ENCODE assay signal across 23 mouse cellular contexts in the genomic region with DNA sequence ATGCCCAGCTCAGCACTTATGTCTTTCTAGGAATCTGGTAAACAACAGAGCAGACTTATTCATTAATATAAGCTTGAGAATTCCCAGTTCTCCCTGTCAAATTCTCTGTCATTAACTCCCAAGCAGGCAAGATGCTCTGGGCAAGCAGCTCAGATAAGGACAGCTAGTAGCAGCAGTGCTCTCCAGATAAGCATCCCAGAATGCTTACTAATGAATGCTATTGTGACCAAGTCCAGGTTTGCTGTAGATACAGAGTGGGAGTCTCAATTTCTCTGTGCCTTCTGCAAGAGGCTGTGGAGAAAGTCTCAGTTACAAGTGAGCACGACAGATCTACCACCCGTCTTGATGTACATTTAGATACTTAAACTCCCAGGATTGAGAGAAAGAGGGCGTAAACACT.
DNase-seq lines count a peak whose midpoint lies in the region; ATAC-seq and TF ChIP-seq lines count a peak whose summit lies in the region.
"Had no signal": no experiment of that assay in that cellular context is flagged by ENCODE, and none has a peak within 500 bp of the region (broad histone marks: within the 10 kb centered on the region; RNA-seq: fewer than 3 reads in every experiment).

No protein-coding gene starts in this region.

- H3K9me3 ChIP-seq in MEL (replicated peaks; ENCODE audit: insufficient read depth, low read length): no peaks in the 10 kb centered on the region
- no peaks in the 10 kb centered on the region for H3K9me3 ChIP-seq in liver, embryonic 11.5 days (ENCODE audit: control insufficient read depth, low read length)
- no peaks in the 10 kb centered on the region for H3K9me3 ChIP-seq in liver, postnatal 0 days (ENCODE audit: low read length)
- H3K9me3 ChIP-seq: embryonic facial prominence, embryonic 12.5 days; forebrain, embryonic 13.5 days; heart, embryonic 13.5 days; midbrain, embryonic 12.5 days had no signal

- 59% methylated on average over 3 of the region's 3 CpGs for WGBS in liver, embryonic 11.5 days
- WGBS in liver, postnatal 0 days (ENCODE audit: insufficient replicate concordance): 65% methylated on average over 3 of the region's 3 CpGs

- peaks cover 0 to 3% of the 10 kb centered on the region in 2 experiments; a peak in 1 of 4 replicates for H3K4me1 ChIP-seq in MEL (ENCODE audit: control insufficient read depth in 1 of 2, insufficient read depth in 2 of 2, low read length in 2 of 2)
- no peaks in the 10 kb centered on the region for H3K4me1 ChIP-seq in liver, embryonic 11.5 days (replicated peaks; ENCODE audit: control insufficient read depth, insufficient read depth, low read length)
- H3K4me1 ChIP-seq in liver, postnatal 0 days (ENCODE audit: insufficient read depth): no peaks in the 10 kb centered on the region
- H3K4me1 ChIP-seq: embryonic facial prominence, embryonic 12.5 days; forebrain, embryonic 13.5 days; midbrain, embryonic 12.5 days had no signal

- TF ChIP-seq POLR2A in MEL (IDR thresholded peaks at IDR 0.05; ENCODE audit: control insufficient read depth in 1 of 2, insufficient read depth in 1 of 2, low read depth in 1 of 2, low read length in 2 of 2, poor library complexity in 1 of 2): no peak

- no peaks in the 10 kb centered on the region for H3K27me3 ChIP-seq in MEL (ENCODE audit: control insufficient read depth in 1 of 2, insufficient read depth in 2 of 2, low read length in 2 of 2)
- H3K27me3 ChIP-seq in liver, embryonic 11.5 days (replicated peaks; ENCODE audit: control insufficient read depth, insufficient read depth, low read length): peaks cover 5% of the 10 kb centered on the region
- H3K27me3 ChIP-seq in liver, postnatal 0 days (ENCODE audit: insufficient read depth, low read length): 0 out of 2 replicates have a peak, but pooled peaks cover 2% of the 10 kb centered on the region

- H3K36me3 ChIP-seq in MEL (ENCODE audit: control insufficient read depth in 1 of 2, insufficient read depth in 2 of 2, low read length in 2 of 2): peaks cover 0 to 14% of the 10 kb centered on the region in 2 experiments; a peak in 2 of 4 replicates
- no peaks in the 10 kb centered on the region for H3K36me3 ChIP-seq in liver, embryonic 11.5 days (ENCODE audit: control insufficient read depth, insufficient read depth, low read length)
- no peaks in the 10 kb centered on the region for H3K36me3 ChIP-seq in liver, postnatal 0 days (replicated peaks; ENCODE audit: insufficient read depth, low read length)
- H3K36me3 ChIP-seq: embryonic facial prominence, embryonic 12.5 days; heart, embryonic 13.5 days; midbrain, embryonic 12.5 days had no signal

- peak; percentile 52 for DNase-seq in MEL (ENCODE audit: low read depth, low spot score)
- DNase-seq in c-Kit-negative CD71-positive TER-119-positive erythroid progenitor cells, embryonic 14.5 days (ENCODE audit: low read depth, low spot score): peak; percentile 52
- DNase-seq in liver, embryonic 11.5 days (ENCODE audit: low spot score): no peak
- DNase-seq in liver, postnatal 0 days: no peak
- DNase-seq in ovary, adult 18-20 months (ENCODE audit: low spot score): no peak
- DNase-seq in ovary, postnatal 36 days (ENCODE audit: low spot score): no peak
- DNase-seq in cerebellum, adult 11 months: no peak
- DNase-seq: adrenal gland, postnatal 14 days; cerebellum, postnatal 10 days; gastrocnemius, postnatal 10 days; heart, adult 11 months; heart, postnatal 14 days; kidney, adult 11 months; lung, adult 18-20 months; lung, postnatal 10 days; right cerebral cortex, postnatal 25 days; thymus, adult 18-20 months; thymus, postnatal 36 days had no signal

- H3K27ac ChIP-seq in MEL (ENCODE audit: control insufficient read depth, low read depth, low read length): no peak overlapping the region
- H3K27ac ChIP-seq in liver, embryonic 11.5 days (ENCODE audit: low read depth, low read length): no peak overlapping the region
- no peak overlapping the region for H3K27ac ChIP-seq in liver, postnatal 0 days (ENCODE audit: low read depth)
- H3K27ac ChIP-seq: embryonic facial prominence, embryonic 12.5 days; forebrain, embryonic 13.5 days; heart, embryonic 13.5 days; midbrain, embryonic 12.5 days had no signal

- H3K79me2 ChIP-seq in MEL (ENCODE audit: control insufficient read depth, insufficient read depth, low read length, poor library complexity): no peaks in the 10 kb centered on the region

- ATAC-seq in liver, embryonic 11.5 days (replicated peaks; ENCODE audit: low FRiP score): peak; percentile 94
- ATAC-seq in liver, postnatal 0 days: peak; percentile 97
- ATAC-seq: forebrain, embryonic 13.5 days had no signal

- no peak for TF ChIP-seq RAD21 in MEL (IDR thresholded peaks at IDR 0.05; ENCODE audit: low read depth, low read length)

- no peak overlapping the region for H3K4me3 ChIP-seq in MEL (ENCODE audit: control insufficient read depth in 1 of 2, insufficient read depth in 1 of 2, low read depth in 2 of 2, low read length in 2 of 2)
- no peak overlapping the region for H3K4me3 ChIP-seq in liver, embryonic 11.5 days (ENCODE audit: low read depth, low read length)
- H3K4me3 ChIP-seq in liver, postnatal 0 days (ENCODE audit: low read depth, low read length): no peak overlapping the region
- H3K4me3 ChIP-seq: embryonic facial prominence, embryonic 12.5 days; erythroblast, embryonic 14.5 days; forebrain, embryonic 13.5 days; heart, embryonic 13.5 days; midbrain, embryonic 12.5 days had no signal

- peak; percentile 80 to 82 for TF ChIP-seq EP300 in MEL (IDR thresholded peaks at IDR 0.05; ENCODE audit: low read depth in 1 of 2, low read length in 2 of 2)
- peak; percentile 94 for TF ChIP-seq EP300 in liver, postnatal 0 days (IDR thresholded peaks at IDR 0.05; ENCODE audit: low read depth)

- TF ChIP-seq CTCF in MEL (IDR thresholded peaks at IDR 0.05 in 2 of 3, conservative IDR thresholded peaks at IDR 0.05 in 1 of 3; ENCODE audit: control insufficient read depth in 1 of 3, insufficient read depth in 1 of 3, low read depth in 2 of 3, low read length in 3 of 3, poor library complexity in 1 of 3, severe bottlenecking in 1 of 3): no peak
- no peak for TF ChIP-seq CTCF in liver, postnatal 0 days (IDR thresholded peaks at IDR 0.05; ENCODE audit: low read depth)

- no peak overlapping the region for H3K4me2 ChIP-seq in liver, embryonic 11.5 days
- peak overlapping the region; percentile 26; the same call in 1 of the 2 replicates for H3K4me2 ChIP-seq in liver, postnatal 0 days (ENCODE audit: low read depth, low read length)
- H3K4me2 ChIP-seq: embryonic facial prominence, embryonic 12.5 days; forebrain, embryonic 13.5 days; heart, embryonic 13.5 days; midbrain, embryonic 12.5 days had no signal

- H3K9ac ChIP-seq in MEL (ENCODE audit: control insufficient read depth, low read depth, low read length, poor library complexity, severe bottlenecking): no peak overlapping the region
- H3K9ac ChIP-seq in liver, embryonic 11.5 days (ENCODE audit: low read depth, low read length): no peak overlapping the region
- H3K9ac ChIP-seq in liver, postnatal 0 days (replicated peaks): no peak overlapping the region
- H3K9ac ChIP-seq: embryonic facial prominence, embryonic 12.5 days; forebrain, embryonic 13.5 days; heart, embryonic 13.5 days; midbrain, embryonic 12.5 days had no signal

TF ChIP-seq in MEL, 35 proteins besides CTCF, POLR2A, EP300 and RAD21:
- no peak for TF ChIP-seq USF1 (IDR thresholded peaks at IDR 0.05; ENCODE audit: low read depth, low read length)
- TF ChIP-seq TAL1 (IDR thresholded peaks at IDR 0.05; ENCODE audit: low read length): peak; percentile 78
- peak; percentile 73 for TF ChIP-seq RCOR1 (IDR thresholded peaks at IDR 0.05; ENCODE audit: low read depth, low read length)
- TF ChIP-seq KAT2A (conservative IDR thresholded peaks at IDR 0.05; ENCODE audit: low read depth, low read length): no peak
- no peak for TF ChIP-seq SMC3 (IDR thresholded peaks at IDR 0.05; ENCODE audit: low read depth, low read length)
- TF ChIP-seq NELFE (IDR thresholded peaks at IDR 0.05; ENCODE audit: low read depth, low read length): no peak
- TF ChIP-seq HCFC1 (IDR thresholded peaks at IDR 0.05; ENCODE audit: low read depth, low read length): no peak
- TF ChIP-seq MYB (IDR thresholded peaks at IDR 0.05; ENCODE audit: low read depth, low read length): no peak
- TF ChIP-seq E2F4 (IDR thresholded peaks at IDR 0.05; ENCODE audit: borderline replicate concordance, low read depth, low read length): no peak
- TF ChIP-seq ZC3H11A (IDR thresholded peaks at IDR 0.05; ENCODE audit: low read depth, low read length): no peak
- no peak for TF ChIP-seq BHLHE40 (IDR thresholded peaks at IDR 0.05; ENCODE audit: borderline replicate concordance, low read depth, low read length)
- TF ChIP-seq POLR2AphosphoS5 (IDR thresholded peaks at IDR 0.05; ENCODE audit: borderline replicate concordance, low read depth, low read length): no peak
- no peak for TF ChIP-seq MAX (IDR thresholded peaks at IDR 0.05; ENCODE audit: low read length)
- no peak for TF ChIP-seq MEF2A (IDR thresholded peaks at IDR 0.05; ENCODE audit: extremely low read depth, insufficient replicate concordance, low read depth, low read length, poor library complexity, severe bottlenecking)
- TF ChIP-seq SIN3A (IDR thresholded peaks at IDR 0.05; ENCODE audit: low read length): no peak
- TF ChIP-seq TCF12 (IDR thresholded peaks at IDR 0.05; ENCODE audit: low read depth, low read length): peak; percentile 89
- TF ChIP-seq MAFK (IDR thresholded peaks at IDR 0.05; ENCODE audit: borderline replicate concordance, low read depth, low read length): no peak
- no peak for TF ChIP-seq POLR2AphosphoS2 (IDR thresholded peaks at IDR 0.05; ENCODE audit: low read length)
- no peak for TF ChIP-seq GABPA (IDR thresholded peaks at IDR 0.05; ENCODE audit: low read depth, low read length)
- TF ChIP-seq MAZ (IDR thresholded peaks at IDR 0.05; ENCODE audit: low read depth, low read length): no peak
- TF ChIP-seq TBP (IDR thresholded peaks at IDR 0.05; ENCODE audit: low read depth, low read length): no peak
- peak; percentile 34; the same call in 1 of the 2 replicates for TF ChIP-seq ETS1 (IDR thresholded peaks at IDR 0.05; ENCODE audit: low read depth, low read length)
- TF ChIP-seq CHD1 (IDR thresholded peaks at IDR 0.05; ENCODE audit: low read depth, low read length): no peak
- TF ChIP-seq GATA1 (IDR thresholded peaks at IDR 0.05; ENCODE audit: low read depth, low read length): peak; percentile 93
- TF ChIP-seq ELF1 (IDR thresholded peaks at IDR 0.05; ENCODE audit: low read depth, low read length): no peak
- TF ChIP-seq USF2 (IDR thresholded peaks at IDR 0.05; ENCODE audit: borderline replicate concordance in 1 of 2, insufficient read depth in 1 of 2, low read depth in 1 of 2, low read length in 2 of 2): no peak
TF ChIP-seq in MEL: peak in this region for 5.

Comparison
In these comparisons a context has a peak if more than half of its experiments do, and no peak if none do; other contexts are left out.
1. DNase-seq: peak in MEL (single experiment) and c-Kit-negative CD71-positive TER-119-positive erythroid progenitor cells, embryonic 14.5 days (single experiment); none in liver, embryonic 11.5 days (single experiment), liver, postnatal 0 days (single experiment), ovary, adult 18-20 months (single experiment), ovary, postnatal 36 days (single experiment) and cerebellum, adult 11 months (single experiment).